Mouse (Mus musculus) limb, embryonic 14.5 days (tissue): ENCODE measurements around the gene Rpgrip1l. TPM values are rescaled to one million over a fixed set of nuclear protein-coding genes. Genes with fewer than 3 reads are reported as not detected.

Experiments used
- ATAC-seq: fragments of 200-750 bp; cut with Nextera tagmentation; 2 replicates; pipeline ENCODE4 v1.8.0; 2017; ENCODE audit warnings: low read depth, moderate number of reproducible peaks, moderate TSS enrichment; ENCODE audit not compliant: low FRiP score
- DNase-seq: peaks from one replicate; pipeline ENCODE4 v3.0.0-alpha.2; 2015; ENCODE audit warnings: low spot score
- H3K27ac ChIP-seq: fragments of 300-500 bp; sonication (generic); replicated peaks from 2 replicates; pipeline ENCODE4 v1.5.1; 2014; ENCODE audit warnings: low read depth, mild to moderate bottlenecking, low read length, moderate library complexity, mixed read lengths
- H3K27me3 ChIP-seq: fragments of 300-500 bp; sonication (generic); 2 replicates; pipeline ENCODE4 v1.6.1; 2014; ENCODE audit warnings: low read length, mixed read lengths; ENCODE audit not compliant: control insufficient read depth, insufficient read depth
- H3K36me3 ChIP-seq: fragments of 300-500 bp; sonication (generic); 2 replicates; pipeline ENCODE4 v1.6.1; 2014; ENCODE audit warnings: mild to moderate bottlenecking, low read length, moderate library complexity, mixed read lengths; ENCODE audit not compliant: control insufficient read depth, insufficient read depth
- H3K4me1 ChIP-seq: fragments of 300-500 bp; sonication (generic); 2 replicates; pipeline ENCODE4 v1.6.1; 2014; ENCODE audit warnings: antibody characterized with exemption, low read length, mixed read lengths; ENCODE audit not compliant: control insufficient read depth, insufficient read depth
- H3K4me2 ChIP-seq: fragments of 300-500 bp; sonication (generic); replicated peaks from 2 replicates; pipeline ENCODE4 v1.6.1; 2014; ENCODE audit warnings: low read depth, mild to moderate bottlenecking, low read length, moderate library complexity; ENCODE audit not compliant: severe bottlenecking
- H3K4me3 ChIP-seq: fragments of 300-500 bp; sonication (generic); replicated peaks from 2 replicates; pipeline ENCODE4 v1.5.1; 2014; ENCODE audit warnings: low read length
- H3K9ac ChIP-seq: fragments of 300-500 bp; sonication (generic); 2 replicates; pipeline ENCODE4 v1.6.1; 2014; ENCODE audit warnings: mild to moderate bottlenecking, low read depth, low read length, moderate library complexity; ENCODE audit not compliant: severe bottlenecking
- H3K9me3 ChIP-seq: fragments of 300-500 bp; sonication (generic); 2 replicates; pipeline ENCODE4 v1.6.1; 2016; ENCODE audit warnings: low read length; ENCODE audit not compliant: control insufficient read depth
- POLR2A ChIP-seq: fragments of 200-500 bp; IDR thresholded peaks from 2 replicates; pipeline ENCODE4 v1.8.0; 2012; ENCODE audit warnings: inconsistent platforms, mild to moderate bottlenecking, moderate library complexity, borderline replicate concordance; ENCODE audit not compliant: insufficient read depth, insufficient read length; ENCODE audit errors: extremely low read depth
- WGBS: fragments of 180-500 bp; shearing (Covaris S2); extraction: QIAGEN DNeasy Blood & Tissue Kit; methylation state at CpG from one replicate; pipeline ENCODE4 v1.1.7; 2014; 5-methylcytosine and 5-hydroxymethylcytosine counted together
- polyA plus RNA-seq, 2 experiments: library from polyadenylated mRNA; depleted of rRNA in 1 of 2; stranded (reverse) in 1 of 2; unstranded in 1 of 2; fragments of >200 nt; fragmentation: Nextera tagmentation in 1 of 2; extraction: Ambion mirVana in 1 of 2; gene quantifications; 2 replicates each; pipeline versions ENCODE4 v1.2.1 to v1.2.3; 2012 to 2014

The Rpgrip1l gene
- polyA plus RNA-seq, 2 experiments, result 7.7 to 16.5 TPM

DNA sequence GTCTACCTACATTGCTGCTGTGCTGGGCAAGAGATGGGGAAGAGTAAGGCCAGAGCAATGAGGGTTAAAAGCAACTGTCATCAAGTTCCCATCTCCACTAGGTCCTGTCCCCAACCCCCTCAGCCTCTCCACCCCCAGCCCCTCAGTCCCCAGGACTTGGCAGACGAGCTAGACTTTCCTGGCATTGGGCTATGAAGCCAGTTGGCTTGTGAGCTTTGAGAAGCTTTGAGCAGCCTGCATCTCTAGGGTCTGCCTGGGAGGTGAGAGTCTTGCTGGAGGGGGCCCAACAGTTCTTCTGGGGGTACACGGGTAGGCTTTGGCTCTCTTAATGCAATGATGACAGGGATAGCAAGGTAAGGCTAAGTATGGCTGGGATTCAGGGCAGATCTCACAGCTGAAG, 119.0 kb downstream of the Rpgrip1l start:
- no peak overlapping the region for H3K4me2 ChIP-seq
- 86% methylated on average over 2 of the region's 2 CpGs for WGBS
- H3K36me3 ChIP-seq, result no peaks in the 10 kb centered on the region
- H3K9ac ChIP-seq, result no peak overlapping the region
- no peaks in the 10 kb centered on the region for H3K9me3 ChIP-seq
- TF ChIP-seq POLR2A, result no peak
- ATAC-seq (no peak), DNase-seq (no peak)
- no peak overlapping the region for H3K27ac ChIP-seq
- H3K4me3 ChIP-seq, result no peak overlapping the region
- 0 out of 2 replicates have a peak, but pooled peaks cover 9% of the 10 kb centered on the region for H3K27me3 ChIP-seq
- peaks cover 13% of the 10 kb centered on the region for H3K4me1 ChIP-seq

DNA sequence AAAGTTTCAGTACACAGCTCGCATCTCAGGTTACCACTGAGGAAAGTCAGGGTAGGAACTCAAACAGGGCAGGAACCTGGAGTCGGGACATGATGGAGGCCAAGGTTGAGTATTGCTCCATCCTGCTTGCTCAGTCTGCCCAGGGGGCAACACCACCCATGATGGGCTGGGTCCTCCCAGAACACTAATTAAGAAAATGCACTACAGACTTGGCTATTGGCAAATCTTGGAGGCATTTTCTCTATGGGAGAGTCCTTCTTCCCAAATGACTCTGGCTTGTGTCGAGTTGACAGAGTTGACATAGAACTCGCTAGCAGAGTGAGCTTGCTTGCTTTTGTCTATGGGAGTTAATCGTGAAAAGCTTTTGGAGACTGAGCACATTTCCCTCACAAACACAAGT, 120.1 kb downstream of the Rpgrip1l start:
- Histone ChIP-seq H3K27me3 (0 out of 2 replicates have a peak, but pooled peaks cover 9% of the 10 kb centered on the region), H3K36me3 (no peaks in the 10 kb centered on the region), H3K9ac (no peak overlapping the region), H3K4me1 (peaks cover 12% of the 10 kb centered on the region), H3K4me3 (no peak overlapping the region), H3K9me3 (no peaks in the 10 kb centered on the region), H3K4me2 (no peak overlapping the region), H3K27ac (no peak overlapping the region)
- DNase-seq, result no peak
- WGBS, result 83% methylated on average over 5 of the region's 5 CpGs
- ATAC-seq, result no peak
- TF ChIP-seq POLR2A, result no peak

DNA sequence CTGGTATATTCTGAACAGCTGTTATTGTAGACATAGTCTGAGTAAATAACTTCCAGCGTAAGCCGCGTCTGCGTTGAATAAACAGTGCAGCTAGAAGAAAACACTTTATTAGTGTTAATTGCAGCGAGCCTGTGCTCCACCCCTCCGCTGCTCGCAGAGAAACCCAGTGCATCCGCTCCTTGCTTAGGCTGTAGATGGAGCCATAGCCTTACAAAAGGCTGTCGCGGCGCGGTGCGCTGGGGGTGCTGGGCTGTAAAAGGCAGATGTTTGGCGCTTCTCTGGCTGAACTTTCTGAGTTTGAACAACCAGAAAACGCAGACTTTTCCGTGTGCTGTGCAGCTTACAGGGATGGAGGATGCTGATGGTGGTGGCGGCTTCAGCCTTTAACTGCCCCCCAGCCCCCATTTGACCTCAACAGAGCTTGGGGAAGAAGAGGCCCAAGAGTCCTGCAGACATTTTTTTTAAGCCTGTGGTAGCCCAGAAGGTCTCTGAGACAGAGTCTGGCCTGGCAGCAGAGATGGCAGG, 122.2 kb downstream of the Rpgrip1l start:
- peak overlapping the region; percentile 9; the same call in 1 of the 2 replicates for H3K4me3 ChIP-seq
- ATAC-seq (peak; percentile 80), DNase-seq (peak; percentile 79)
- H3K9me3 ChIP-seq, result no peaks in the 10 kb centered on the region
- H3K9ac ChIP-seq, result peak overlapping the region; percentile 40; the same call in 1 of the 2 replicates
- no peak for TF ChIP-seq POLR2A
- no peaks in the 10 kb centered on the region for H3K36me3 ChIP-seq
- H3K4me2 ChIP-seq, result peak overlapping the region; percentile 30
- peaks cover 4% of the 10 kb centered on the region; the same call in 1 of the 2 replicates for H3K4me1 ChIP-seq
- H3K27me3 ChIP-seq, result 0 out of 2 replicates have a peak, but pooled peaks cover 9% of the 10 kb centered on the region
- no peak overlapping the region for H3K27ac ChIP-seq
- WGBS, result under 1% methylated on average over 17 of the region's 17 CpGs

DNA sequence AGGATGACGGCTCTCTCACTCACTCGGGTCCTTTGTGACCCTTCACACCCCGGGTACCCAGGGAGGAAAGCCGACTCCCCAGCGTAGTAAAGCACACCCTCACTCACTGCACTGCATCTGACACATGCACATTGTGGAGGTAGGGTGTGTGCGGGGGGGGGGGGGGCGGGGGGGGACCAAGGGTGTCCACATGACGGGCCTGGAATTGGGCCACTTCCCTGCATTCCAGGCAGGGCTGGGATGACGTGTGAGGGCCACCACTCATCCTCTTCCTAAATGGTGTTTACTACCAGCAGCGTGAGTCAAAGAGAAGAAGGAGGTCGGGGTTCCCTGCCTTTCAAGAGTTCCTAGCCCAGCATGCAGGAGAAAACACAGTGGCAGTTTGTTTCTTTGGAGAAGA, 124.9 kb downstream of the Rpgrip1l start:
- Histone ChIP-seq H3K9me3 (0 out of 2 replicates have a peak, but pooled peaks cover 2% of the 10 kb centered on the region), H3K4me2 (no peak overlapping the region), H3K9ac (no peak overlapping the region), H3K4me3 (no peak overlapping the region), H3K27ac (no peak overlapping the region), H3K27me3 (0 out of 2 replicates have a peak, but pooled peaks cover 5% of the 10 kb centered on the region), H3K36me3 (no peaks in the 10 kb centered on the region), H3K4me1 (peaks cover 4% of the 10 kb centered on the region; the same call in 1 of the 2 replicates)
- DNase-seq, result no peak
- no peak for ATAC-seq
- no peak for TF ChIP-seq POLR2A
- WGBS, result 67% methylated on average over 9 of the region's 11 CpGs

DNA sequence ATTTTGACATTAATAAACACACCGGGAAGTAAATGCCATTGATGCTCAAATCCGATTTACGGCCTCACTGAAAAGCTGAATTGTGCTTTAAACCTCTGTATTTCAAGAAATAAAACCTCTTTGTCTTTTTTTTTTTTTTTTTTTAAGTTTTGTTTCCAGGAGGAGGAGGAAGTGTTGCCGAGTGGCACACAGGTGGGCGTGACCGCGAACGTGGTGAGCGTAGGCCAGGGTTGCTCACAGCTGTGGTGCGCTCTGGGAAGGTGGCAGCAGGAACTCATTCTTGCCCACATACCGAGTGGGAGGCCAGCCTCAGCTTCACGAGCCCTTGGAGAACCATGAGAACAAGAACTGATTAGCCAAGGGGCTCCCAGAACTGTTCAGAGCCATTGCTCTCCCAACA, 126.7 kb downstream of the Rpgrip1l start:
- Histone ChIP-seq H3K36me3 (no peaks in the 10 kb centered on the region), H3K27ac (no peak overlapping the region), H3K4me3 (no peak overlapping the region), H3K27me3 (0 out of 2 replicates have a peak, but pooled peaks cover 5% of the 10 kb centered on the region), H3K4me2 (no peak overlapping the region), H3K9ac (no peak overlapping the region), H3K4me1 (peaks cover 4% of the 10 kb centered on the region; the same call in 1 of the 2 replicates), H3K9me3 (0 out of 2 replicates have a peak, but pooled peaks cover 2% of the 10 kb centered on the region)
- DNase-seq, result no peak
- 59% methylated on average over 12 of the region's 12 CpGs for WGBS
- no peak for ATAC-seq
- TF ChIP-seq POLR2A, result no peak
